Mouse (Mus musculus): ENCODE measurements around the gene 1700001C02Rik. TPM values are rescaled to one million over a fixed set of nuclear protein-coding genes. Genes with fewer than 3 reads are reported as not detected.

1700001C02Rik gene
- polyA plus RNA-seq, 1 experiment from 2014 or later: not detected

GRCm38 (mm10) chr5:30522406-30522805 lies 56.6 kb downstream of the 1700001C02Rik start:
- 87% methylated on average over 8 of the region's 8 CpGs for WGBS
- no peak overlapping the region for H3K4me3 ChIP-seq (ENCODE audit: low read depth, low read length)
- H3K9ac ChIP-seq (ENCODE audit: low read depth, low read length): no peak overlapping the region
- H3K9me3 ChIP-seq (ENCODE audit: control insufficient read depth): no peaks in the 10 kb centered on the region
- H3K4me2 ChIP-seq (replicated peaks; ENCODE audit: low read depth): no peak overlapping the region
- H3K36me3 ChIP-seq (ENCODE audit: control insufficient read depth, insufficient read depth): no peaks in the 10 kb centered on the region
- no peaks in the 10 kb centered on the region for H3K4me1 ChIP-seq (replicated peaks; ENCODE audit: control insufficient read depth, insufficient read depth, low read length)
- no peaks in the 10 kb centered on the region for H3K27me3 ChIP-seq (replicated peaks; ENCODE audit: control insufficient read depth, insufficient read depth, low read length)
- H3K27ac ChIP-seq (ENCODE audit: low read depth, low read length): no peak overlapping the region
- ATAC-seq: no peak
- no peak for TF ChIP-seq CTCF (IDR thresholded peaks at IDR 0.05; ENCODE audit: low read depth)

GRCm38 (mm10) chr5:30523131-30523530 lies 57.3 kb downstream of the 1700001C02Rik start:
- no peak for TF ChIP-seq CTCF (IDR thresholded peaks at IDR 0.05; ENCODE audit: low read depth)
- no peaks in the 10 kb centered on the region for H3K27me3 ChIP-seq (replicated peaks; ENCODE audit: control insufficient read depth, insufficient read depth, low read length)
- no peaks in the 10 kb centered on the region for H3K36me3 ChIP-seq (ENCODE audit: control insufficient read depth, insufficient read depth)
- H3K9me3 ChIP-seq (ENCODE audit: control insufficient read depth): no peaks in the 10 kb centered on the region
- no peak overlapping the region for H3K4me3 ChIP-seq (ENCODE audit: low read depth, low read length)
- no peak for ATAC-seq
- no peak overlapping the region for H3K27ac ChIP-seq (ENCODE audit: low read depth, low read length)
- no peaks in the 10 kb centered on the region for H3K4me1 ChIP-seq (replicated peaks; ENCODE audit: control insufficient read depth, insufficient read depth, low read length)
- WGBS: 80% methylated on average over 3 of the region's 3 CpGs
- no peak overlapping the region for H3K9ac ChIP-seq (ENCODE audit: low read depth, low read length)
- H3K4me2 ChIP-seq (replicated peaks; ENCODE audit: low read depth): no peak overlapping the region

- 49% methylated on average over 3 of the region's 3 CpGs for WGBS
- H3K9ac ChIP-seq (ENCODE audit: low read depth, low read length): no peak overlapping the region
- H3K27ac ChIP-seq (ENCODE audit: low read depth, low read length): no peak overlapping the region
These were observed 58.4 kb downstream of the 1700001C02Rik start for GRCm38 (mm10) chr5:30524213-30524612.

GRCm38 (mm10) chr5:30525920-30526836 lies 60.3 kb downstream of the 1700001C02Rik start:
- no peaks in the 10 kb centered on the region for H3K27me3 ChIP-seq (replicated peaks; ENCODE audit: control insufficient read depth, insufficient read depth, low read length)
- no peak for TF ChIP-seq CTCF (IDR thresholded peaks at IDR 0.05; ENCODE audit: low read depth)
- H3K9me3 ChIP-seq (ENCODE audit: control insufficient read depth): no peaks in the 10 kb centered on the region
- no peak overlapping the region for H3K9ac ChIP-seq (ENCODE audit: low read depth, low read length)
- no peak overlapping the region for H3K4me2 ChIP-seq (replicated peaks; ENCODE audit: low read depth)
- H3K4me3 ChIP-seq (ENCODE audit: low read depth, low read length): no peak overlapping the region
- H3K4me1 ChIP-seq (replicated peaks; ENCODE audit: control insufficient read depth, insufficient read depth, low read length): 0 out of 2 replicates have a peak, but pooled peaks cover 3% of the 10 kb centered on the region
- no peak for ATAC-seq
- no peaks in the 10 kb centered on the region for H3K36me3 ChIP-seq (ENCODE audit: control insufficient read depth, insufficient read depth)
- H3K27ac ChIP-seq (ENCODE audit: low read depth, low read length): no peak overlapping the region
- 28% methylated on average over 12 of the region's 12 CpGs for WGBS

More at GRCm38 (mm10) chr5:30524213-30524612, 58.4 kb downstream of the 1700001C02Rik start:
- H3K4me3 ChIP-seq (ENCODE audit: low read depth, low read length): no peak overlapping the region
- no peaks in the 10 kb centered on the region for H3K9me3 ChIP-seq (ENCODE audit: control insufficient read depth)
- no peaks in the 10 kb centered on the region for H3K4me1 ChIP-seq (replicated peaks; ENCODE audit: control insufficient read depth, insufficient read depth, low read length)
- no peaks in the 10 kb centered on the region for H3K36me3 ChIP-seq (ENCODE audit: control insufficient read depth, insufficient read depth)
- H3K27me3 ChIP-seq (replicated peaks; ENCODE audit: control insufficient read depth, insufficient read depth, low read length): no peaks in the 10 kb centered on the region
- H3K4me2 ChIP-seq (replicated peaks; ENCODE audit: low read depth): no peak overlapping the region
- ATAC-seq: no peak
- no peak for TF ChIP-seq CTCF (IDR thresholded peaks at IDR 0.05; ENCODE audit: low read depth)

GRCm38 (mm10) chr5:30527129-30527528 lies 61.3 kb downstream of the 1700001C02Rik start:
- ATAC-seq: no peak
- H3K36me3 ChIP-seq (ENCODE audit: control insufficient read depth, insufficient read depth): no peaks in the 10 kb centered on the region
- H3K9me3 ChIP-seq (ENCODE audit: control insufficient read depth): no peaks in the 10 kb centered on the region
- TF ChIP-seq CTCF (IDR thresholded peaks at IDR 0.05; ENCODE audit: low read depth): no peak
- 86% methylated on average over 5 of the region's 5 CpGs for WGBS
- H3K27ac ChIP-seq (ENCODE audit: low read depth, low read length): no peak overlapping the region
- no peak overlapping the region for H3K9ac ChIP-seq (ENCODE audit: low read depth, low read length)
- H3K27me3 ChIP-seq (replicated peaks; ENCODE audit: control insufficient read depth, insufficient read depth, low read length): no peaks in the 10 kb centered on the region
- H3K4me3 ChIP-seq (ENCODE audit: low read depth, low read length): no peak overlapping the region
- 0 out of 2 replicates have a peak, but pooled peaks cover 3% of the 10 kb centered on the region for H3K4me1 ChIP-seq (replicated peaks; ENCODE audit: control insufficient read depth, insufficient read depth, low read length)
- H3K4me2 ChIP-seq (replicated peaks; ENCODE audit: low read depth): no peak overlapping the region

- H3K4me3 ChIP-seq (ENCODE audit: low read depth, low read length): no peak overlapping the region
- no peak overlapping the region for H3K4me2 ChIP-seq (replicated peaks; ENCODE audit: low read depth)
- 46% methylated on average over 4 of the region's 4 CpGs for WGBS
- H3K4me1 ChIP-seq (replicated peaks; ENCODE audit: control insufficient read depth, insufficient read depth, low read length): 0 out of 2 replicates have a peak, but pooled peaks cover 3% of the 10 kb centered on the region
- no peaks in the 10 kb centered on the region for H3K36me3 ChIP-seq (ENCODE audit: control insufficient read depth, insufficient read depth)
- H3K27ac ChIP-seq (ENCODE audit: low read depth, low read length): no peak overlapping the region
- H3K27me3 ChIP-seq (replicated peaks; ENCODE audit: control insufficient read depth, insufficient read depth, low read length): no peaks in the 10 kb centered on the region
- no peak overlapping the region for H3K9ac ChIP-seq (ENCODE audit: low read depth, low read length)
- no peak for ATAC-seq
- H3K9me3 ChIP-seq (ENCODE audit: control insufficient read depth): no peaks in the 10 kb centered on the region
- TF ChIP-seq CTCF (IDR thresholded peaks at IDR 0.05; ENCODE audit: low read depth): no peak
These were observed 63.1 kb downstream of the 1700001C02Rik start for GRCm38 (mm10) chr5:30528906-30529305.

Other genes with a start within 250 kb of the 1700001C02Rik start
- gene Selenoi, start 233.5 kb upstream of the 1700001C02Rik start, polyA plus RNA-seq (2015; fragmentation: Nextera tagmentation; extraction: Ambion mirVana): 66.2 and 78.5 TPM in 2 replicates
- 0.72 and 1.1 TPM in 2 replicates for gene Drc1, start 184.7 kb upstream of the 1700001C02Rik start, polyA plus RNA-seq (2015; fragmentation: Nextera tagmentation; extraction: Ambion mirVana)
- 0.05 and 0.09 TPM in 2 replicates for gene Otof, start 4.1 kb upstream of the 1700001C02Rik start, polyA plus RNA-seq (2015; fragmentation: Nextera tagmentation; extraction: Ambion mirVana)
- gene Cib4, start 79.8 kb downstream of the 1700001C02Rik start, polyA plus RNA-seq (2015; fragmentation: Nextera tagmentation; extraction: Ambion mirVana): not detected in 2 replicates
- gene Kcnk3, start 122.1 kb downstream of the 1700001C02Rik start, polyA plus RNA-seq (2015; fragmentation: Nextera tagmentation; extraction: Ambion mirVana): 7.3 and 8.1 TPM in 2 replicates
- 71.6 and 79.4 TPM in 2 replicates for gene Slc35f6, start 181.9 kb downstream of the 1700001C02Rik start, polyA plus RNA-seq (2015; fragmentation: Nextera tagmentation; extraction: Ambion mirVana)
- 62.0 and 79.2 TPM in 2 replicates for gene Cenpa, start 200.7 kb downstream of the 1700001C02Rik start, polyA plus RNA-seq (2015; fragmentation: Nextera tagmentation; extraction: Ambion mirVana)
- 2.7 and 3.0 TPM in 2 replicates for gene Dpysl5, start 245.5 kb downstream of the 1700001C02Rik start, polyA plus RNA-seq (2015; fragmentation: Nextera tagmentation; extraction: Ambion mirVana)

Data from intestine, postnatal 0 days (tissue).